Mouse (Mus musculus): ENCODE data around the gene 4930404H24Rik. TPM values are rescaled to one million over a fixed set of nuclear protein-coding genes. Genes with fewer than 3 reads are reported as not detected.

Gene 4930404H24Rik
- polyA plus RNA-seq, 1 experiment from 2014 or later, result not detected

GRCm38 (mm10) chr2:153513983-153514382 is 21.4 kb downstream of the 4930404H24Rik start:
- Histone ChIP-seq H3K4me2 (ENCODE audit: low read depth, low read length) (no peak overlapping the region), H3K9ac (ENCODE audit: low read length) (no peak overlapping the region), H3K36me3 (ENCODE audit: control insufficient read depth, insufficient read depth) (no peaks in the 10 kb centered on the region), H3K27me3 (ENCODE audit: control insufficient read depth, insufficient read depth, low read length) (no peaks in the 10 kb centered on the region), H3K4me1 (ENCODE audit: control insufficient read depth, insufficient read depth, low read length) (peaks cover 26% of the 10 kb centered on the region), H3K9me3 (replicated peaks; ENCODE audit: control insufficient read depth, low read length) (no peaks in the 10 kb centered on the region; the same call in 1 of the 2 replicates), H3K4me3 (ENCODE audit: low read length) (no peak overlapping the region), H3K27ac (ENCODE audit: low read length) (no peak overlapping the region)
- no peak for ATAC-seq (replicated peaks; ENCODE audit: extremely low read depth, insufficient read depth, low FRiP score)
- WGBS, result 79% methylated on average over 3 of the region's 3 CpGs

GRCm38 (mm10) chr2:153514497-153515380 is 22.1 kb downstream of the 4930404H24Rik start:
- WGBS, result 69% methylated on average over 14 of the region's 14 CpGs
- no peaks in the 10 kb centered on the region for H3K27me3 ChIP-seq (ENCODE audit: control insufficient read depth, insufficient read depth, low read length)
- peaks cover 20% of the 10 kb centered on the region for H3K4me1 ChIP-seq (ENCODE audit: control insufficient read depth, insufficient read depth, low read length)
- no peak overlapping the region for H3K27ac ChIP-seq (ENCODE audit: low read length)
- H3K36me3 ChIP-seq (ENCODE audit: control insufficient read depth, insufficient read depth), result no peaks in the 10 kb centered on the region
- no peaks in the 10 kb centered on the region; the same call in 1 of the 2 replicates for H3K9me3 ChIP-seq (replicated peaks; ENCODE audit: control insufficient read depth, low read length)
- no peak for ATAC-seq (replicated peaks; ENCODE audit: extremely low read depth, insufficient read depth, low FRiP score)
- no peak overlapping the region for H3K9ac ChIP-seq (ENCODE audit: low read length)
- H3K4me3 ChIP-seq (ENCODE audit: low read length), result no peak overlapping the region
- H3K4me2 ChIP-seq (ENCODE audit: low read depth, low read length), result no peak overlapping the region

- no peak overlapping the region for H3K27ac ChIP-seq (ENCODE audit: low read length)
- H3K4me3 ChIP-seq (ENCODE audit: low read length), result no peak overlapping the region
- WGBS, result 91% methylated on average over 6 of the region's 6 CpGs
- no peak overlapping the region for H3K4me2 ChIP-seq (ENCODE audit: low read depth, low read length)
- H3K4me1 ChIP-seq (ENCODE audit: control insufficient read depth, insufficient read depth, low read length), result peaks cover 19% of the 10 kb centered on the region
- no peaks in the 10 kb centered on the region for H3K36me3 ChIP-seq (ENCODE audit: control insufficient read depth, insufficient read depth)
- H3K9me3 ChIP-seq (replicated peaks; ENCODE audit: control insufficient read depth, low read length), result no peaks in the 10 kb centered on the region; the same call in 1 of the 2 replicates
- ATAC-seq (replicated peaks; ENCODE audit: extremely low read depth, insufficient read depth, low FRiP score), result no peak
- no peak overlapping the region for H3K9ac ChIP-seq (ENCODE audit: low read length)
- no peaks in the 10 kb centered on the region for H3K27me3 ChIP-seq (ENCODE audit: control insufficient read depth, insufficient read depth, low read length)
Measured at GRCm38 (mm10) chr2:153515582-153515981, 23.0 kb downstream of the 4930404H24Rik start.

- Histone ChIP-seq H3K36me3 (ENCODE audit: control insufficient read depth, insufficient read depth) (no peaks in the 10 kb centered on the region), H3K9me3 (replicated peaks; ENCODE audit: control insufficient read depth, low read length) (no peaks in the 10 kb centered on the region; the same call in 1 of the 2 replicates), H3K27me3 (ENCODE audit: control insufficient read depth, insufficient read depth, low read length) (no peaks in the 10 kb centered on the region), H3K9ac (ENCODE audit: low read length) (no peak overlapping the region), H3K4me2 (ENCODE audit: low read depth, low read length) (no peak overlapping the region), H3K4me1 (ENCODE audit: control insufficient read depth, insufficient read depth, low read length) (peaks cover 16% of the 10 kb centered on the region), H3K27ac (ENCODE audit: low read length) (no peak overlapping the region), H3K4me3 (ENCODE audit: low read length) (no peak overlapping the region)
- 44% methylated on average over 4 of the region's 4 CpGs for WGBS
- no peak; the same call in 1 of the 2 replicates for ATAC-seq (replicated peaks; ENCODE audit: extremely low read depth, insufficient read depth, low FRiP score)
Measured at GRCm38 (mm10) chr2:153516961-153517360, 24.4 kb downstream of the 4930404H24Rik start.

- no peak overlapping the region for H3K4me3 ChIP-seq (ENCODE audit: low read length)
- no peak for ATAC-seq (replicated peaks; ENCODE audit: extremely low read depth, insufficient read depth, low FRiP score)
- WGBS, result 78% methylated on average over 9 of the region's 9 CpGs
- H3K27me3 ChIP-seq (ENCODE audit: control insufficient read depth, insufficient read depth, low read length), result no peaks in the 10 kb centered on the region
- H3K9ac ChIP-seq (ENCODE audit: low read length), result no peak overlapping the region
- H3K9me3 ChIP-seq (replicated peaks; ENCODE audit: control insufficient read depth, low read length), result no peaks in the 10 kb centered on the region; the same call in 1 of the 2 replicates
- no peak overlapping the region for H3K4me2 ChIP-seq (ENCODE audit: low read depth, low read length)
- H3K36me3 ChIP-seq (ENCODE audit: control insufficient read depth, insufficient read depth), result no peaks in the 10 kb centered on the region
- no peak overlapping the region for H3K27ac ChIP-seq (ENCODE audit: low read length)
- H3K4me1 ChIP-seq (ENCODE audit: control insufficient read depth, insufficient read depth, low read length), result peaks cover 18% of the 10 kb centered on the region
Measured at GRCm38 (mm10) chr2:153520057-153520456, 27.5 kb downstream of the 4930404H24Rik start.

GRCm38 (mm10) chr2:153522270-153522669 is 29.7 kb downstream of the 4930404H24Rik start:
- Histone ChIP-seq H3K9me3 (replicated peaks; ENCODE audit: control insufficient read depth, low read length) (no peaks in the 10 kb centered on the region; the same call in 1 of the 2 replicates), H3K4me2 (ENCODE audit: low read depth, low read length) (no peak overlapping the region), H3K27ac (ENCODE audit: low read length) (no peak overlapping the region), H3K9ac (ENCODE audit: low read length) (no peak overlapping the region), H3K27me3 (ENCODE audit: control insufficient read depth, insufficient read depth, low read length) (no peaks in the 10 kb centered on the region), H3K4me3 (ENCODE audit: low read length) (no peak overlapping the region), H3K36me3 (ENCODE audit: control insufficient read depth, insufficient read depth) (no peaks in the 10 kb centered on the region), H3K4me1 (ENCODE audit: control insufficient read depth, insufficient read depth, low read length) (peaks cover 32% of the 10 kb centered on the region)
- WGBS, result 33% methylated on average over 4 of the region's 4 CpGs
- no peak for ATAC-seq (replicated peaks; ENCODE audit: extremely low read depth, insufficient read depth, low FRiP score)

GRCm38 (mm10) chr2:153523143-153523542 is 30.6 kb downstream of the 4930404H24Rik start:
- H3K4me1 ChIP-seq (ENCODE audit: control insufficient read depth, insufficient read depth, low read length), result peaks cover 41% of the 10 kb centered on the region
- H3K9ac ChIP-seq (ENCODE audit: low read length), result peak overlapping the region; percentile 44
- H3K4me2 ChIP-seq (ENCODE audit: low read depth, low read length), result no peak overlapping the region
- H3K27ac ChIP-seq (ENCODE audit: low read length), result peak overlapping the region; percentile 39
- 42% methylated on average over 9 of the region's 9 CpGs for WGBS
- no peaks in the 10 kb centered on the region for H3K36me3 ChIP-seq (ENCODE audit: control insufficient read depth, insufficient read depth)
- no peak overlapping the region for H3K4me3 ChIP-seq (ENCODE audit: low read length)
- ATAC-seq (replicated peaks; ENCODE audit: extremely low read depth, insufficient read depth, low FRiP score), result no peak
- H3K9me3 ChIP-seq (replicated peaks; ENCODE audit: control insufficient read depth, low read length), result no peaks in the 10 kb centered on the region; the same call in 1 of the 2 replicates
- H3K27me3 ChIP-seq (ENCODE audit: control insufficient read depth, insufficient read depth, low read length), result no peaks in the 10 kb centered on the region

- 76% methylated on average over 12 of the region's 12 CpGs for WGBS
- Histone ChIP-seq H3K9me3 (replicated peaks; ENCODE audit: control insufficient read depth, low read length) (no peaks in the 10 kb centered on the region; the same call in 1 of the 2 replicates), H3K4me2 (ENCODE audit: low read depth, low read length) (no peak overlapping the region), H3K4me3 (ENCODE audit: low read length) (no peak overlapping the region), H3K27me3 (ENCODE audit: control insufficient read depth, insufficient read depth, low read length) (no peaks in the 10 kb centered on the region), H3K27ac (ENCODE audit: low read length) (peak overlapping the region; percentile 39; the same call in 1 of the 2 replicates), H3K36me3 (ENCODE audit: control insufficient read depth, insufficient read depth) (no peaks in the 10 kb centered on the region), H3K4me1 (ENCODE audit: control insufficient read depth, insufficient read depth, low read length) (peaks cover 41% of the 10 kb centered on the region), H3K9ac (ENCODE audit: low read length) (peak overlapping the region; percentile 44; the same call in 1 of the 2 replicates)
- no peak for ATAC-seq (replicated peaks; ENCODE audit: extremely low read depth, insufficient read depth, low FRiP score)
Measured at GRCm38 (mm10) chr2:153523656-153524055, 31.1 kb downstream of the 4930404H24Rik start.

- WGBS, result 74% methylated on average over 2 of the region's 2 CpGs
- no peaks in the 10 kb centered on the region for H3K9me3 ChIP-seq (replicated peaks; ENCODE audit: control insufficient read depth, low read length)
- no peaks in the 10 kb centered on the region for H3K36me3 ChIP-seq (ENCODE audit: control insufficient read depth, insufficient read depth)
- ATAC-seq (replicated peaks; ENCODE audit: extremely low read depth, insufficient read depth, low FRiP score), result no peak
- H3K27ac ChIP-seq (ENCODE audit: low read length), result no peak overlapping the region
- H3K27me3 ChIP-seq (ENCODE audit: control insufficient read depth, insufficient read depth, low read length), result no peaks in the 10 kb centered on the region
- H3K4me1 ChIP-seq (ENCODE audit: control insufficient read depth, insufficient read depth, low read length), result peaks cover 41% of the 10 kb centered on the region
- H3K4me2 ChIP-seq (ENCODE audit: low read depth, low read length), result no peak overlapping the region
- H3K4me3 ChIP-seq (ENCODE audit: low read length), result no peak overlapping the region
- no peak overlapping the region for H3K9ac ChIP-seq (ENCODE audit: low read length)
Measured at GRCm38 (mm10) chr2:153524727-153525126, 32.1 kb downstream of the 4930404H24Rik start.
